Mouse (Mus musculus) heart, embryonic 13.5 days (tissue): ENCODE results near the gene Gm29554. TPM values are rescaled to one million over a fixed set of nuclear protein-coding genes. Genes with fewer than 3 reads are reported as not detected.
"Not testable (repeated sequence)": the region's sequence is repeated elsewhere in the genome, so short reads cannot be mapped to it uniquely, and the experiment has no call there.

Experiments
- ATAC-seq: fragments of 200-750 bp; cut with Nextera tagmentation; 2 replicates; pipeline ENCODE4 v1.8.0; 2017; ENCODE audit warnings: moderate TSS enrichment; ENCODE audit not compliant: insufficient number of reproducible peaks, low FRiP score, low TSS enrichment; ENCODE audit errors: extremely low read depth
- H3K27ac ChIP-seq: fragments of 300-500 bp; sonication (generic); replicated peaks from 2 replicates; pipeline ENCODE4 v1.5.1; 2015; ENCODE audit warnings: moderate library complexity, mild to moderate bottlenecking, inconsistent platforms
- H3K27me3 ChIP-seq: fragments of 300-500 bp; sonication (generic); replicated peaks from 2 replicates; pipeline ENCODE4 v1.6.1; 2015; ENCODE audit warnings: mild to moderate bottlenecking, inconsistent platforms
- H3K36me3 ChIP-seq: fragments of 300-500 bp; sonication (generic); 2 replicates; pipeline ENCODE4 v1.6.1; 2015; ENCODE audit warnings: mild to moderate bottlenecking, inconsistent platforms
- H3K4me1 ChIP-seq: fragments of 300-500 bp; sonication (generic); 2 replicates; pipeline ENCODE4 v1.6.1; 2015; ENCODE audit warnings: inconsistent platforms
- H3K4me2 ChIP-seq: fragments of 300-500 bp; sonication (generic); 2 replicates; pipeline ENCODE4 v1.6.1; 2015; ENCODE audit warnings: inconsistent platforms, mild to moderate bottlenecking, moderate library complexity
- H3K4me3 ChIP-seq: fragments of 300-500 bp; sonication (generic); 2 replicates; pipeline ENCODE4 v1.5.1; 2015; ENCODE audit warnings: moderate library complexity, mild to moderate bottlenecking, inconsistent platforms
- H3K9ac ChIP-seq: fragments of 300-500 bp; sonication (generic); 2 replicates; pipeline ENCODE4 v1.6.1; 2015; ENCODE audit warnings: inconsistent platforms, mild to moderate bottlenecking, moderate library complexity
- H3K9me3 ChIP-seq: fragments of 300-500 bp; sonication (generic); 2 replicates; pipeline ENCODE4 v1.6.1; 2016; ENCODE audit warnings: inconsistent platforms
- WGBS: fragments of 180-500 bp; shearing (Covaris S2); methylation state at CpG from one replicate; pipeline ENCODE4 v1.1.7; 2015; ENCODE audit warnings: mixed read lengths; 5-methylcytosine and 5-hydroxymethylcytosine counted together
- polyA plus RNA-seq: library from polyadenylated mRNA; unstranded; fragments of >200 nt; fragmentation: Nextera tagmentation; extraction: Ambion mirVana; gene quantifications from 2 replicates; pipeline ENCODE4 v1.2.1, GENCODE M21; 2015

The Gm29554 gene
- polyA plus RNA-seq: not detected in 2 replicates

GRCm38 (mm10) chrY:12273632-12274031 is at the start of gene Gm29554:
TSS of gene Gm29554 (plus strand) at chrY:12273932.
- not testable (repeated sequence) for H3K9me3 ChIP-seq, H3K4me2 ChIP-seq, H3K36me3 ChIP-seq, ATAC-seq, H3K27ac ChIP-seq, H3K4me1 ChIP-seq, H3K4me3 ChIP-seq, H3K27me3 ChIP-seq, H3K9ac ChIP-seq
- WGBS: no CpG with 5 or more reads among the region's 6 CpGs

Other genes starting within 250 kb of the Gm29554 start
- gene Gm20812, start 108.0 kb downstream of the Gm29554 start, polyA plus RNA-seq: not detected in 2 replicates